14 mouse cellular contexts compared by ENCODE assay signal in genomic region chr4:119535103-119535502, GRCm38 (mm10). TPM values are rescaled to one million over a fixed set of nuclear protein-coding genes. Genes with fewer than 3 reads are reported as not detected.
"Had no signal": no experiment of that assay in that cellular context is flagged by ENCODE, and none has a peak within 500 bp of the region (broad histone marks: within the 10 kb centered on the region; RNA-seq: fewer than 3 reads in every experiment).

No protein-coding gene starts in this region.

- H3K9ac ChIP-seq: intestine, embryonic 15.5 days; kidney, embryonic 15.5 days; liver, embryonic 13.5 days; lung, embryonic 15.5 days had no signal

- H3K4me2 ChIP-seq: intestine, embryonic 15.5 days; kidney, embryonic 15.5 days; liver, embryonic 13.5 days; lung, embryonic 15.5 days; midbrain, embryonic 11.5 days had no signal

- H3K9me3 ChIP-seq: intestine, embryonic 15.5 days; kidney, embryonic 15.5 days; liver, embryonic 13.5 days; lung, embryonic 15.5 days had no signal

- DNase-seq: kidney, adult 11 months; kidney, adult 8-10 months; kidney, postnatal 10 days; kidney, postnatal 36 days; liver, embryonic 13.5 days; thymus, adult 18-20 months; thymus, postnatal 36 days had no signal

- ATAC-seq: intestine, embryonic 15.5 days had no signal

- H3K4me3 ChIP-seq: intestine, embryonic 15.5 days; kidney, embryonic 15.5 days; liver, embryonic 13.5 days; lung, embryonic 15.5 days had no signal

- H3K27ac ChIP-seq: intestine, embryonic 15.5 days; kidney, embryonic 15.5 days; liver, embryonic 13.5 days had no signal

- H3K27me3 ChIP-seq: intestine, embryonic 15.5 days; kidney, embryonic 15.5 days; liver, embryonic 13.5 days; lung, embryonic 15.5 days had no signal

- H3K36me3 ChIP-seq: intestine, embryonic 15.5 days; kidney, embryonic 15.5 days; liver, embryonic 13.5 days; lung, embryonic 15.5 days had no signal

RNA-seq across cellular contexts. Expression of gene Rimkla, which starts 42.7 kb away (rescaled TPM):
- total RNA-seq: liver, adult 2 months; megakaryocyte progenitor cell, adult 5-6 weeks; megakaryocyte-erythroid progenitor cell, adult 5-6 weeks had no signal
- polyA plus RNA-seq: liver, adult 2 months had no signal
